Mouse (Mus musculus): Measurements from ENCODE around the gene Rab3d. TPM values are rescaled to one million over a fixed set of nuclear protein-coding genes. Genes with fewer than 3 reads are reported as not detected.
A peak's percentile ranks its signal among the peaks of the same experiment; 100 is the strongest.

Rab3d gene
- polyA plus RNA-seq, 1 experiment: 40.3 TPM

- TF ChIP-seq POLR2A (IDR thresholded peaks at IDR 0.05; ENCODE audit: control insufficient read depth, extremely low read depth, insufficient read depth, low read length, poor library complexity) (no peak), CTCF (IDR thresholded peaks at IDR 0.05; ENCODE audit: borderline replicate concordance, control insufficient read depth, extremely low read depth, insufficient read depth, low read length, poor library complexity) (no peak)
- WGBS: 22% methylated on average over 3 of the region's 3 CpGs
Measured at GRCm38 (mm10) chr9:21953600-21953999, 35.6 kb upstream of the Rab3d start.

DNA sequence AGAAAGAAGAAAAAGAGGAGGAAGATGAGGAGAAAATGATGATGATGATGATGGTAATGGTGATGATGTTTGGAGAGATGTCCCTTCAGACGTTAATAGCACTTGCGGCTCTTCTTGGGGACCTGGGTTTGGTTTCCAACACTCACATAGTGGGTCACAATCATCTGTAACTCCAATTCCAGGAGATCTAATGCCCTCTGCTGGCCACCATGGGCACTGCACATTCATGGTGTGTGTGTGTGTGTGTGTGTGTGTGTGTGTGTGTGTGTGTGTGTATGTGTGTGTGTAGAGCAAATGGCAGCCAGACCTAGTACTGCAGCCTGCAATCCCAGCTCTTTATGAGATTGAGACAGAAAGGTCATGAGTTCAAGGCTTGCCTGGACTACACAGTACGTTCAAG, 34.0 kb upstream of the Rab3d start:
- no peak for DNase-seq
- no peak overlapping the region for H3K27ac ChIP-seq (ENCODE audit: control insufficient read depth, insufficient read depth, low read length)
- H3K4me3 ChIP-seq (ENCODE audit: control insufficient read depth, insufficient read depth, low read length): no peak overlapping the region
- H3K27me3 ChIP-seq (ENCODE audit: control insufficient read depth, insufficient read depth, low read length): peaks cover 2% of the 10 kb centered on the region; the same call in 1 of the 2 replicates
- no peak for TF ChIP-seq POLR2A (IDR thresholded peaks at IDR 0.05; ENCODE audit: control insufficient read depth, extremely low read depth, insufficient read depth, low read length, poor library complexity)
- no peak for TF ChIP-seq CTCF (IDR thresholded peaks at IDR 0.05; ENCODE audit: borderline replicate concordance, control insufficient read depth, extremely low read depth, insufficient read depth, low read length, poor library complexity)
- WGBS: 89% methylated on average over 3 of the region's 3 CpGs
- H3K4me1 ChIP-seq (replicated peaks; ENCODE audit: control insufficient read depth, insufficient read depth, low read length): peaks cover 9% of the 10 kb centered on the region; the same call in 1 of the 2 replicates
- no peaks in the 10 kb centered on the region for H3K36me3 ChIP-seq (ENCODE audit: control insufficient read depth, insufficient read depth, low read length)

More at GRCm38 (mm10) chr9:21953600-21953999, 35.6 kb upstream of the Rab3d start:
- Histone ChIP-seq H3K4me1 (replicated peaks; ENCODE audit: control insufficient read depth, insufficient read depth, low read length) (0 out of 2 replicates have a peak, but pooled peaks cover 3% of the 10 kb centered on the region), H3K27ac (ENCODE audit: control insufficient read depth, insufficient read depth, low read length) (no peak overlapping the region), H3K36me3 (ENCODE audit: control insufficient read depth, insufficient read depth, low read length) (no peaks in the 10 kb centered on the region), H3K4me3 (ENCODE audit: control insufficient read depth, insufficient read depth, low read length) (no peak overlapping the region), H3K27me3 (ENCODE audit: control insufficient read depth, insufficient read depth, low read length) (no peaks in the 10 kb centered on the region)
- DNase-seq: no peak

DNA sequence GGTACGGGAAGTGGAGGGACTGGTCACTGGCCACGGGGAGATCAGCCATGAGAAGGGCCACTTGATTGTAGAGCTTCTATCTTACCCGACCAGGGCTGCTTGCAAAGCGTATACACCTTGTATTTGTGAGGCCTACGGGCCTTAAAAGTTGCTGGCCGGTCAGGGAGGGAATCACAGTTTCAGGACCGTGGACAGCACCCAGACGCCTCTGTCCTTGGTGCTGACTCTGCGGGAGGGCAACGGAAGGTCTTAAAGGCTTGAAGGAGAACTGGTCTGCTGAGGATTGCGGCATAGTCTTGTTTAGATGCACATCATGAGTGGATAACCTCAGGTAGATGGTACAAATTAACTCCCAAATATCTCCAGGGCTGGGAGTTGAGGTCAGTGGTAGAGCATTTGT, 32.3 kb upstream of the Rab3d start:
- WGBS: 17% methylated on average over 11 of the region's 11 CpGs
- no peak for TF ChIP-seq POLR2A (IDR thresholded peaks at IDR 0.05; ENCODE audit: control insufficient read depth, extremely low read depth, insufficient read depth, low read length, poor library complexity)
- no peak for TF ChIP-seq CTCF (IDR thresholded peaks at IDR 0.05; ENCODE audit: borderline replicate concordance, control insufficient read depth, extremely low read depth, insufficient read depth, low read length, poor library complexity)

GRCm38 (mm10) chr9:21948790-21949189, 30.8 kb upstream of the Rab3d start:
- no peak for DNase-seq
- no peak for TF ChIP-seq CTCF (IDR thresholded peaks at IDR 0.05; ENCODE audit: borderline replicate concordance, control insufficient read depth, extremely low read depth, insufficient read depth, low read length, poor library complexity)
- TF ChIP-seq POLR2A (IDR thresholded peaks at IDR 0.05; ENCODE audit: control insufficient read depth, extremely low read depth, insufficient read depth, low read length, poor library complexity): no peak
- H3K27me3 ChIP-seq (ENCODE audit: control insufficient read depth, insufficient read depth, low read length): peaks cover 2% of the 10 kb centered on the region; the same call in 1 of the 2 replicates
- peaks cover 6% of the 10 kb centered on the region; the same call in 1 of the 2 replicates for H3K4me1 ChIP-seq (replicated peaks; ENCODE audit: control insufficient read depth, insufficient read depth, low read length)
- no peak overlapping the region for H3K4me3 ChIP-seq (ENCODE audit: control insufficient read depth, insufficient read depth, low read length)
- no peaks in the 10 kb centered on the region for H3K36me3 ChIP-seq (ENCODE audit: control insufficient read depth, insufficient read depth, low read length)
- no peak overlapping the region for H3K27ac ChIP-seq (ENCODE audit: control insufficient read depth, insufficient read depth, low read length)
- WGBS: 70% methylated on average over 6 of the region's 6 CpGs

More for the DNA sequence above, 32.3 kb upstream of the Rab3d start:
- DNase-seq: peak; percentile 69
- Histone ChIP-seq H3K27ac (ENCODE audit: control insufficient read depth, insufficient read depth, low read length) (no peak overlapping the region), H3K4me3 (ENCODE audit: control insufficient read depth, insufficient read depth, low read length) (no peak overlapping the region), H3K27me3 (ENCODE audit: control insufficient read depth, insufficient read depth, low read length) (peaks cover 2% of the 10 kb centered on the region; the same call in 1 of the 2 replicates), H3K4me1 (replicated peaks; ENCODE audit: control insufficient read depth, insufficient read depth, low read length) (peaks cover 6% of the 10 kb centered on the region; the same call in 1 of the 2 replicates), H3K36me3 (ENCODE audit: control insufficient read depth, insufficient read depth, low read length) (no peaks in the 10 kb centered on the region)

GRCm38 (mm10) chr9:21948146-21948545, 30.2 kb upstream of the Rab3d start:
- DNase-seq: no peak
- TF ChIP-seq CTCF (IDR thresholded peaks at IDR 0.05; ENCODE audit: borderline replicate concordance, control insufficient read depth, extremely low read depth, insufficient read depth, low read length, poor library complexity) (no peak), POLR2A (IDR thresholded peaks at IDR 0.05; ENCODE audit: control insufficient read depth, extremely low read depth, insufficient read depth, low read length, poor library complexity) (no peak)
- Histone ChIP-seq H3K4me1 (replicated peaks; ENCODE audit: control insufficient read depth, insufficient read depth, low read length) (peaks cover 6% of the 10 kb centered on the region; the same call in 1 of the 2 replicates), H3K36me3 (ENCODE audit: control insufficient read depth, insufficient read depth, low read length) (no peaks in the 10 kb centered on the region), H3K27ac (ENCODE audit: control insufficient read depth, insufficient read depth, low read length) (no peak overlapping the region), H3K27me3 (ENCODE audit: control insufficient read depth, insufficient read depth, low read length) (peaks cover 2% of the 10 kb centered on the region; the same call in 1 of the 2 replicates), H3K4me3 (ENCODE audit: control insufficient read depth, insufficient read depth, low read length) (no peak overlapping the region)
- 54% methylated on average over 8 of the region's 8 CpGs for WGBS

DNA sequence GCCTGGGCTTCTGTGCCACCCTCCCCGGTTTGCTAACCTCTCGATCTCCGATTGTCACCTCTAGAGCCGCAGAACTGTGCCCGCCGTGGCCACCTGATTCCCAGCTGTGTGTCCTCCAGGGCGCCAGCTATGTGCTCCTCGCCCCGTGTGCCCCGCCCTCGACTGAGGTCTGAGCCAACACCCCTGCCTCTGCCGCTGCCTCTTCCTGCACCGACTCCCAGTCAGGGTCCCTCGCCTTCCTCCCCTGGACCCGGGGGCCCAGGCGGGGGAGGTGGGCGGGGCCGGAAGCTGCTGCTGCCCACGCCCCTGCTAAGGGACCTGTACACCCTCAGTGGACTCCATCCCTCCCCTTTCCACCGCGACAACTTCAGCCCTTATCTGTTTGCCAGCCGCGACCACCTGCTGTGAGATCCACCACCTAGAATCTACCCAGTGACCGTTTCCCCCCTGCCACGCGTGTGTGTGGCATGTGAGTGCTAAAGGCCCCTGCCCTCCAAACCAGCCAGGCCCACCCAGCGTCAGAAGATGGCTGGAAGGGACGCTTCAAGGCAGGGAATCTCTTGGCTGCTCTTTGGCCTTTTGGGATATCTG, 29.6 kb upstream of the Rab3d start:
- H3K4me3 ChIP-seq (ENCODE audit: control insufficient read depth, insufficient read depth, low read length): no peak overlapping the region
- DNase-seq: no peak
- no peak overlapping the region for H3K27ac ChIP-seq (ENCODE audit: control insufficient read depth, insufficient read depth, low read length)
- WGBS: 3% methylated on average over 28 of the region's 28 CpGs
- H3K27me3 ChIP-seq (ENCODE audit: control insufficient read depth, insufficient read depth, low read length): peaks cover 2% of the 10 kb centered on the region; the same call in 1 of the 2 replicates
- peaks cover 6% of the 10 kb centered on the region; the same call in 1 of the 2 replicates for H3K4me1 ChIP-seq (replicated peaks; ENCODE audit: control insufficient read depth, insufficient read depth, low read length)
- H3K36me3 ChIP-seq (ENCODE audit: control insufficient read depth, insufficient read depth, low read length): no peaks in the 10 kb centered on the region
- TF ChIP-seq POLR2A (IDR thresholded peaks at IDR 0.05; ENCODE audit: control insufficient read depth, extremely low read depth, insufficient read depth, low read length, poor library complexity) (no peak), CTCF (IDR thresholded peaks at IDR 0.05; ENCODE audit: borderline replicate concordance, control insufficient read depth, extremely low read depth, insufficient read depth, low read length, poor library complexity) (no peak)
